Mouse (Mus musculus) lung, adult 18-20 months (tissue): ENCODE measurements around the gene Rpl35a.
A peak's percentile ranks its signal among the peaks of the same experiment; 100 is the strongest.
"Not testable (repeated sequence)": the region's sequence is repeated elsewhere in the genome, so short reads cannot be mapped to it uniquely, and the experiment has no call there.

Experiments used
- DNase-seq, 2 experiments: peaks; one replicate each; pipeline ENCODE4 v3.0.0; 2022; ENCODE audit warnings: mixed read lengths in 2 of 2

Gene Rpl35a

GRCm38 (mm10) chr16:33056095-33056785, at the start of gene Rpl35a, which contains the start of gene Iqcg:
TSS of gene Rpl35a (plus strand) at chr16:33056453.
TSS of gene Iqcg (minus strand) at chr16:33056218.
- DNase-seq = peak; percentile 86 to 87

- no peak for DNase-seq
Measured at GRCm38 (mm10) chr16:33006888-33007287, 49.4 kb upstream of the Rpl35a start.

GRCm38 (mm10) chr16:33007436-33007835, 48.8 kb upstream of the Rpl35a start:
- no peak for DNase-seq

GRCm38 (mm10) chr16:33010166-33010565, 46.1 kb upstream of the Rpl35a start:
- no peak for DNase-seq

- DNase-seq = no peak
Measured at GRCm38 (mm10) chr16:33013801-33014200, 42.5 kb upstream of the Rpl35a start.

- DNase-seq = no peak
Measured at GRCm38 (mm10) chr16:33014921-33015320, 41.3 kb upstream of the Rpl35a start.

- DNase-seq = no peak
Measured at GRCm38 (mm10) chr16:33015396-33015907, 40.8 kb upstream of the Rpl35a start.

GRCm38 (mm10) chr16:33015986-33016385, 40.3 kb upstream of the Rpl35a start:
- no peak for DNase-seq

- DNase-seq = peak in 1 of 2 experiments; percentile 28
Measured at GRCm38 (mm10) chr16:33017677-33018349, 38.4 kb upstream of the Rpl35a start.

- DNase-seq = no peak
Measured at GRCm38 (mm10) chr16:33019117-33019770, 37.0 kb upstream of the Rpl35a start.

- peak; percentile 44 to 56 for DNase-seq
Measured at GRCm38 (mm10) chr16:33021381-33021780, 34.9 kb upstream of the Rpl35a start.

GRCm38 (mm10) chr16:33023750-33024149, 32.5 kb upstream of the Rpl35a start:
- peak; percentile 79 to 85 for DNase-seq

GRCm38 (mm10) chr16:33024456-33025104, 31.7 kb upstream of the Rpl35a start:
- no peak for DNase-seq

- DNase-seq = no peak
Measured at GRCm38 (mm10) chr16:33026357-33026756, 29.9 kb upstream of the Rpl35a start.

GRCm38 (mm10) chr16:33036006-33036405, 20.2 kb upstream of the Rpl35a start:
- DNase-seq = no peak

- no peak for DNase-seq
Measured at GRCm38 (mm10) chr16:33042682-33043081, 13.6 kb upstream of the Rpl35a start.

GRCm38 (mm10) chr16:33043268-33043667, 13.0 kb upstream of the Rpl35a start:
- no peak for DNase-seq

GRCm38 (mm10) chr16:33048004-33048403, 8.2 kb upstream of the Rpl35a start:
- no peak for DNase-seq

- no peak for DNase-seq
Measured at GRCm38 (mm10) chr16:33048686-33049085, 7.6 kb upstream of the Rpl35a start.

GRCm38 (mm10) chr16:33049809-33050208, 6.4 kb upstream of the Rpl35a start:
- no peak for DNase-seq

- DNase-seq = no peak
Measured at GRCm38 (mm10) chr16:33053141-33053540, 3.1 kb upstream of the Rpl35a start.

- not testable (repeated sequence) for DNase-seq
Measured at GRCm38 (mm10) chr16:33054927-33055326, 1.3 kb upstream of the Rpl35a start.

GRCm38 (mm10) chr16:33055655-33056054, 598 bp upstream of the Rpl35a start:
- DNase-seq = peak in 1 of 2 experiments; percentile 11
